Mouse (Mus musculus) kidney, postnatal 14 days (tissue): ENCODE measurements at regions not wholly inside any gene's neighbourhood (a gene's known extent, or its start where the extent isn't known, plus 50 kb on each side); places are given as distances from the start of the nearest gene placed in this dataset.
"Not testable (repeated sequence)": the region's sequence is repeated elsewhere in the genome, so short reads cannot be mapped to it uniquely, and the experiment has no call there.

Experiments used
- DNase-seq: peaks from one replicate; pipeline ENCODE4 v3.0.0; 2022; ENCODE audit warnings: mixed read lengths

DNA sequence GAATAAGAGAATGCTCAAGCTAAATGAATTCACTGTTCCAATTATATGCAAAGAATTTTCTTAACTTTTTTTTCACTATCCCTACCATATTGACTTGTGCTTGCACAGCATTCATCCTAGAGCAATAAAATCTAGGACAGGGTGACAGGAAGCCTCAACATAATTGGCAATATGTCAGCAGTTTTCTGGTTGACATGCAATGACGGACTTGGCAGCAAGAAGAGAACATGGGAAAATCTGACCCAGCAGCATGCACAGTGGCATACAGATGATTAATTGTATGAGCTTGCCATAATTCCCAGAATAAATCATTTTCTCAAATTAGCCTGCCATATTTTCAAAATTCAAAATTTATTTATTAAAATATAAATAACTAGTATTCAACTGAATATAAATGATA is 152.7 kb downstream of the Amy2a5 start:
- no peak for DNase-seq

DNA sequence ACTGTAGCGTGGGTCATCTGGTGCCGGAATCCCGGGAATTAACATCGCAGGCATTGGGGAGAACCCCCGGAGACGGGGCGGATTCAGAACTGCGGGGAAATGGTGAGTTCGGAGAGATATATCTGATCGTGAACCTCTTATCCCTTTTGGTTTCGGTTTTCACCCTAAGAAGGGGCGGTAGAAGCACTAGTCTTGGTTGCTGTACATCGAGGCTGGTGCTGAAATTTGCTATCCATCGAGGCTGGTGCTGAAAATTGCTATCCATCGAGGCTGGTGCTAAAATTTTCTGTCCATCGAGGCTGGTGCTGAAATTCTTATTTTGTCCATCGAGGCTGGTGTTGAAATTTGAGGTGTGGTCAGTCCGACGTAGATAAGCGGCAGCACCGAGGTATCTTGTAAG is 167.8 kb downstream of the Amy2a5 start:
- not testable (repeated sequence) for DNase-seq

- peak; percentile 17 for DNase-seq
These were observed 177.9 kb downstream of the Amy2a5 start for GRCm38 (mm10) chr3:113080704-113081103.
